Mouse (Mus musculus) retina, postnatal 7 days (tissue): Measurements from ENCODE around the gene Spats2.
"Not testable (repeated sequence)": the region's sequence is repeated elsewhere in the genome, so short reads cannot be mapped to it uniquely, and the experiment has no call there.

Source experiments
- DNase-seq: peaks from one replicate; pipeline ENCODE4 v3.0.0-alpha.2; 2012; ENCODE audit warnings: low read depth, low spot score

Gene Spats2

DNA sequence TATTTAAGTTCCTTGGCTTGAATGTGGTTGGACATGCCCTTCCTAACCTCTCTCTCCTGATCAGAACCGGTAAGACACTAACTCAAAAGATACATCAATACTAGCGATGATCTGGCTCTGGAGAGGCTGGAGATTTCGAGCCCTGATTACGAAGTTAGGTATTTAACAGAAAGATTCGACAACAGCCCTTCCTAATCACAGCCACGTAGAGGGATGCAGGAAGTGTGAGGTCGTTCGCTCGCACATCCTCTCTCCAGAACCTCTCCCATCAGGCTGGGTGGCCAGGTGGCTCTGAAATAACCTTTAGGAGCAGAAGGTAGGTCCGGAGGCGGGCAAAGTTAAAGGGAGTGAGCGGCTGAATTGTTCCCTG lies at the start of gene Spats2:
Spats2 (plus strand) TSS at position 206 of the 370 bp plus-strand sequence.
- DNase-seq = no peak

DNA sequence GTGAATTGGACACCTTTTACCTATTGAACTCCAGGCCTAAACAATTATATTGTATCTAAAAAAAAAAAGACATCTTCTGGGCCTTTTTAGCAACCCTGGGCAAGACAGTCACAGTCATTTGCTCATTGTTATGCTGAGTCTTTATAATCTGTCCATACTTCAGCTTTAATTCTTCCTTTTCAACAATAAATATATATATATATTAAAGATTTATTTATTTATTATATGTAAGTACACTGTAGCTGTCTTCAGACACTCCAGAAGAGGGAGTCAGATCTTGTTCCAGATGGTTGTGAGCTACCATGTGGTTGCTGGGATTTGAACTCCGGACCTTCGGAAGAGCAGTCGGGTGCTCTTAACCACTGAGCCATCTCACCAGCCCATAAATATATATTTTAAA lies 49.7 kb upstream of the Spats2 start:
- not testable (repeated sequence) for DNase-seq

- DNase-seq = no peak
Measured at GRCm38 (mm10) chr15:99078181-99078910, 47.4 kb upstream of the Spats2 start.

GRCm38 (mm10) chr15:99079804-99080203 lies 45.9 kb upstream of the Spats2 start:
- DNase-seq = no peak

- DNase-seq = no peak
Measured at GRCm38 (mm10) chr15:99082322-99082721, 43.4 kb upstream of the Spats2 start.

- no peak for DNase-seq
Measured at GRCm38 (mm10) chr15:99082840-99083239, 42.9 kb upstream of the Spats2 start.

DNA sequence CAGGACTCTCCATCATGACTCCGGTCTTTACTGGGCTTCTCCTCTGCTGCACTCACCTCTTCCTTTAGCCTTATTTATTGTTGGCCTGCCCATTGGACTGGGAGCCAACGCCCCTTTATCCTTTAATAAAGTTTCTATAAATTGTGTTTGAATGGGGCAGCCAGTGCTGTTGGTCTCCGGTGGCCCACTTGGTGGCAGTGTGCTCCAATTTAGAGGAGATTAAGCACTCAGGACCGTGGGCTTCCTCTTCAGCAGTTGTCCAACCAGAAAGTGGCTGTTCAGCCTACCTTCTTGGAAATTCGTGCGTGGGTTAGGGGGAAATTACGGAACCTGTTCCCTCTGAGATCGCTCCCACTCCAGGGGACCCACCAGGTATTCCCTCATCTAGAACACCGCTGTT lies 42.5 kb upstream of the Spats2 start:
- no peak for DNase-seq

DNA sequence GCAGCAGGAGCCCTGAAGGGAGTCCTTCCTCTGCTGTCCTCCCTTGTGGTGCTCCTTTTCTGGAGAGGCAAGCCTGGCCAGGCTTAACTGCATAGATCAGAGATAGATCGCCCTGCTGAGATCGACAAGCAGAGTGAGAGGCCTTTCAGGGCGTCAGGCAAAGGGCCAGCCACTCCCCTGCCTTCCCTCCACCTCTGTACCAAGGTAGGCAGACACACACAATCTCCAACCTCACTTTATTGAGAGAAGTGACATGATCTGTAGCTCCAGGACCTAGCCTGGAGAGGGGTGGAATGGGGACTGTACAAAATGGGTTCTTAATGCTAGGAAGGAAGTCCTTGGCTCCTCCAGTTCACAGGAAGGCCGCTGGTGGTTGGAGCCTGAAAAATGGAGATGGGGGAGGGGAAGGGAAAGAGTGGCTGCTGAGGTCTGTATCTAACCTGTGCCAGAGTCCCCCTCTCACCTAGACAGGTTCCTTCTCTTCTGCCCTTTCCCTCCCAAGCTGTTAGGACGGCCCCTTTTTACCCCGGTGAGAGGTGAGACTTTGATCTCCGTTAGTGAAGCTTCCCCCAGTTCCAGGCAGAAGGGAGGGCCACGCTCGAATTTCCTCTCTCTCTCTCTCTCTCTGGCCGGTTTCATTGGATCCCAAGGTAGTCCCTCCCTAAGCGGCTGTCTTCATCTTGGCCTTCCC lies 41.7 kb upstream of the Spats2 start:
- no peak for DNase-seq

DNA sequence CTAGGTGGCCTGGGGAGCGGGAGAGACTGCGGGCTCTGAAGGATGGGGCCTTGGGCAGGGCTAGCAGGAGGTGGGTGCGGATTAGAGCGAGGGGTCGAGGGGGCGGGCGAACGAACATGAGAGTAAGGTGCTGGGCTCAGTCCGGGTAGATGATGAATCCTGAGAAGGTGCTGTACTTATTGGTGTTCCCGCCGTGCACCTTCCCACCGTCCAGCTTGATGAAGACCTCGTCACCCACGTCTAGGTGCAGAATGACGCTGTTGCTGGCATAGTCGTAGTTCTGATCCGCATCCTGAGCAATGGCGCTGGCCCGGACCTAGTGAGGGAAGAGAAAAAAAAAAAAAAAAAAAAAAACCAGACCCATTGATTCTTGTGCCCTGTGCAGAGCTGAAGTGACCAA lies 41.1 kb upstream of the Spats2 start:
- no peak for DNase-seq

DNA sequence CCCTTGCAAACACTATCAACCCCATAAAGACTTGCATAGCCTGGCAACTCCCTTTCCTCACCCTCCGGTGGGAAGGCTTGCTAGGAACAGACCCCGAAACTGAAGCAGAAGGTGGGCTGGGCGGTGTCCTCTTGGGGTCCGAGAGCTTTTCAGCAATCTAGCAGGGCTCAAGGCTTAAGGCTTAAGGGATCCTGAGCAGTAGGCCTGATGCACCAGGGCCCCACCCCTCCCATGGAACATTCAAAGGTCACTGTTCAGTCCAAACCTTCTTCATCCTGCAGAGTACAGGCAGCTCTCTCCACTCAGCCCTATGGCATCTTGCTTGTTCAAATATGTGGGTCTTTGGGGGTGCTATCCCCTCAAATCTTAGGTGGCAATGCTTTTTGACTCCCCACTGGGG lies 39.7 kb upstream of the Spats2 start:
- DNase-seq = no peak

DNA sequence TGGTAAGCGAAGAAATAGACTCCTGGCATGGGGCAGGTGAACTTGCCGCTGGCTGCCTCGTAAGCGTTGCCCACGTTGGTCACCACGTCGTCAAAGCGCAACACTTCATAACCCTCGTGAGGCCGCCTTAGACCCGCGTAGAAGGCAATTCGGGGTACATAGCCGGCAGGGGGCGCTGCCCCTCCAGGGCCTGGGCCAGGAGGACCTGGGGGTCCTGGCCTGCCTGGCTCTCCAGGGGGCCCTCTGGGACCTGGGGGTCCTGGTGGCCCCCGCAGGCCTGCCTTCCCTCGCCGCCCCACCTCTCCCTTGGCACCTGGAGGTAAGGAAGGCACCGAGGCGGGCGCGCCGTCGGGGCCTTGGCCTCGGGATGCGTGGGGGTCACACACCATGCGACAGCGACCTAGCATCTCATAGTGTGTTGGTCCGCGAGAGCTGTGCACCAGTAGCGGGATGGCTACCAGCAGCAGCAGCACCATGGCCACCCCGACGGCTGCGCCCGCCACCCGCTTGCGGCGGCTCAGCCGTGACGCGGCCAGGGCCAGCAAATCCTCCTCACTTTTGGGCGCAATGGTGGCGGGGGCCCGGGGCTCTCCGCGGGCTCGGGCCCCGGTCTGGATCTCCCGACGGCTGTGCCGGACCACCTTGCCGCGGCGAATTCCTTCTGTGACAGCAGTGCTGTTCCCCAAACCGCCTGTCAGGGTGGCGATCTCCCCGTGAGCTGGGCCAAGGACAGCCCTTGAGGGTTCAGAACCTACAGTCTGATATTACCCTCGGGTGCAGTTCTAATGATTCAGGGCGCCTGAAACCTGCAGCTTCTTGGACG lies 38.3 kb upstream of the Spats2 start, which contains the start of gene C1ql4:
C1ql4 (minus strand) TSS at position 565 of the 823 bp plus-strand sequence.
- DNase-seq = no peak

- peak; percentile 75 for DNase-seq
Measured at GRCm38 (mm10) chr15:99088292-99088691, 37.4 kb upstream of the Spats2 start.

GRCm38 (mm10) chr15:99089069-99089468 lies 36.6 kb upstream of the Spats2 start:
- DNase-seq = no peak

DNA sequence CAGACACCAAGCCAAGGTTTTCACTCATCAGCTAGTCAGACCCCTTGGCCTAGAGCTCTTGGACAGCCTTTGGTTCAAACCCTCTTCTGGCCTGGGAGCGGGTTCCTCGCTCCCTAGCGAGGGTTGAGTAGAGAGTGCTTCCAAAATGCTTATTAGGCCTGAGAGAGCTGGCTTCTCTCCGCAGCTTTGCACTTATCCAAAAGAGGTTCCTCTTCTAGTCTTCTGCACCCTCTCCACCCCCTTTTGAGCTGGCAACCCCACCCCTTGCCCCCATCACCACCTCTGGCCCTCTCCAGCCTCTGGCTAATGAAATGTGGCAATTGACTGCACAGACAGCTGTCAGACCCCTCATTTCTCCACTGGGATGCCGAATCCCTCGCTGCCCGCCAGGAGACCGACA lies 32.8 kb upstream of the Spats2 start, which contains the start of gene Dnajc22:
Dnajc22 (plus strand) TSS at position 301 of the 400 bp plus-strand sequence.
- no peak for DNase-seq

DNA sequence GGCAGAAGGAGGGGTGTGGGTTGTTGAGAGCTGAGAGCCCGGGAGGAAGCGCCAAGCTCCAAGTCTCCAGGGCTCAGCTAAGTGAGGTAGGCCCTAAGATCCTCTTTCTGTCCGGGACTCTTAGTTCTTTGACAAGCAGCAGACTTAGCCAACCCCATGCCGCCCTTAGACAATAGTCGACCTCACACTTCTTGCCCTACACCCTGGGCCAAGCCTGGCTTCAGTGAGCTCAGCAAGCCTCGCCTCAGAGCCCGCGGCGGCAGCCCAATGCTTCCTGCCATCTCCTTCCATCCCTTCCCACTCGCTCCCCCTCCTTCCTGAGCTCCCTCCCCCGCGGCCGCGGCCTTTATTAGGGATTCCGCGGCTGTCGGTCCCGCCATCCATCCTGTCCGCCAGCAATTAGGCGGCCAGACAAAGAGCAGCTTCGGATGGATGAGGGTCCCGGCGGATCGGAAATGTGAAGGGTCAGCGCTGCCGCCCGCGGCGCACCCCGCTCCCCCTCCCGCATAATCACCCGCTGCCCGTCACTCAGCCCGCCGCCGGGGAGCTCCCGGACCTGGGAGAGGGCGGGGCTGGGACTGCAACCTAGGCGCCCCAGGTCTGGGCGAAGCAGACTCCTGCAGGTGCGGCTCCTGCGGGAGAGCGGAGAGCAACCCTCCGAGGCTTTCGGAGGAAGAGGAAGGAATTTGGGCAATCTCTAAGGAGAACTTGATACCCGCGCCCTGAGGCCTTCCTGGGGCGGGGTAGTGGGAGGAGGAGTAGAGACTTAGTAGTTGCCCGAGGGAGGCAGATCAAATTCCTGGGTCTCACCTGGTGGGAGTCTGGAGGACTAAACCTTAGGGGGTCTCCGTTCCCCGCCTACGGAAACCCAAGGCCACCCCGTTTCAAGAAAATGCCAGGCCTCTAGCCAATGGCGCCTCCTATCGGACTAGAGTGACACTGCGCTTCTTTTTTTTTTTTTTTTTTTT lies 32.1 kb upstream of the Spats2 start:
- DNase-seq = no peak

DNA sequence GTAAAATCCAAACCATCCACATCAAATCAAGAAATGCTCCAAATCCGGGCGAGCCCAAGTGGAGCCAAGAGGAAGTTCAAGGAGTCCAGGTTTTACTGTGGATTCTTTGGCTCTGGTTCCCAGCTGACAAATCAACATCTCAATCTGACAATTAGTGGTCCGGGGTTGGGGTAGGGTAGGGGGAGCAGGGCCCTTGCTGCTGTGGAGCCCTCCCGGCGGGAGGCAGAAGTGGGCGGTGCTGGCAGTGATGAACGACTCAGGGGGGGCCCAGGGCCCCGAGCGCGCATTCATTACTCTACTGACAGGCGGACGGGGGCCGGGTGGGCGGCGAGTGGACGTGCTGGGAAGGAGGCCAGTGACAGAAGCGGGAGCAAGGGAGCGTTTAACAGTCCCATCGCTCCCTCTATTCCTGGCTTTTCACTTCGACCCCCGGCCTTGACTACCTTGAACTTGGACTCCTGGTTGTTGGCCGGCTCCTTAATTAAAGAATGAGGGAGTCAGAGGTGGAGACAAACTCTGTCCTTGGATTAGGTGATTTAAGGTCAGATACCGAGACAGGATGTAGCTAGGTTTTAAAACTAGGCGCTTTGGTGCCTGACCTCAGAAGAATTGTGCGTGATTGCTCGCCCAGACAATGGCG lies 31.0 kb upstream of the Spats2 start:
- no peak for DNase-seq

- DNase-seq = no peak
Measured at GRCm38 (mm10) chr15:99095356-99095755, 30.4 kb upstream of the Spats2 start.

- DNase-seq = no peak
Measured at GRCm38 (mm10) chr15:99096061-99096793, 29.5 kb upstream of the Spats2 start.

DNA sequence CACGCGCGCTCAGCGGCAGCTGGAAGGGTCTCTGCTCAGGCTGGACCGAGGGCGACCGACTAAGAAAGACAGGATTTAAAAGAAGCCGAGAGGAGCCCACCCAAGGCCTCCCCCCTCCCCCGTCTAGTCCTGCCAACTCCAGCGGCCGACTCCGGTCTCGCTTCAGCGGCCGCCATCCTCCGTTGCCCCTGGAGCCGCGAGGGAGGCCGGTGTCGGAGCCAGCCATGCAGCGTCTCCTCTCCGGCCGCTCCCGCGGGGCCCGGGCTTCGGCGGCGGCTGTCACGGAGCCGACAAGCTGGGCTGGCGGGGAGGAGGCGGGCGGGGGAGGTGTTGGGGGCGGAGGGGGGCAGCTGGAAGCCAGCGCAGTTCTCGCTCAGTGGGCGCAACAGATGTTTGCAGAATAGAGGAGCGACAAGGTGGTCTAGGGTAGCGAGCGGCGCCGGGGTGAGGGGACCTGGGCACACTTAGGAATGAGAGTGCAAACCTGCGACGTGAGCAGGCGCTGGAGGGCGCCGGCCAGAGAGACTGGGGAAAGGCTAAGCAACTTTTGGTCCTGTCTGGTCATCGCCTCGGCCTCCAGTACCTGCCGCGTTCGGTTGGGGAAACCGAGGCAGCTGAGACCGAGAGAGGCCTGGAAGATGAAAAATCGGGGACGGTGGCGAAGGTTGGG lies 28.8 kb upstream of the Spats2 start:
- no peak for DNase-seq
